Mouse (Mus musculus) liver, embryonic 13.5 days (tissue): ENCODE measurements around the gene Cnnm3. TPM values are rescaled to one million over a fixed set of nuclear protein-coding genes. Genes with fewer than 3 reads are reported as not detected.
"Not testable (repeated sequence)": the region's sequence is repeated elsewhere in the genome, so short reads cannot be mapped to it uniquely, and the experiment has no call there.

Experiments
- ATAC-seq: fragments of 200-750 bp; cut with Nextera tagmentation; 2 replicates; pipeline ENCODE4 v1.8.0; 2017; ENCODE audit warnings: low read depth, mild to moderate bottlenecking, moderate number of reproducible peaks, moderate library complexity
- DNase-seq: peaks from one replicate; pipeline ENCODE4 v3.0.0; 2022
- H3K27ac ChIP-seq: fragments of 300-500 bp; sonication (generic); 2 replicates; pipeline ENCODE4 v1.5.1; 2015; ENCODE audit warnings: moderate library complexity, mild to moderate bottlenecking, inconsistent platforms
- H3K27me3 ChIP-seq: fragments of 300-500 bp; sonication (generic); 2 replicates; pipeline ENCODE4 v1.6.1; 2015; ENCODE audit warnings: mild to moderate bottlenecking, inconsistent platforms
- H3K36me3 ChIP-seq: fragments of 300-500 bp; sonication (generic); 2 replicates; pipeline ENCODE4 v1.6.1; 2015; ENCODE audit warnings: mild to moderate bottlenecking, inconsistent platforms
- H3K4me1 ChIP-seq: fragments of 300-500 bp; sonication (generic); replicated peaks from 2 replicates; pipeline ENCODE4 v1.6.1; 2015; ENCODE audit warnings: inconsistent platforms
- H3K4me2 ChIP-seq: fragments of 300-500 bp; sonication (generic); 2 replicates; pipeline ENCODE4 v1.6.1; 2015; ENCODE audit warnings: inconsistent platforms, mild to moderate bottlenecking, moderate library complexity
- H3K4me3 ChIP-seq: fragments of 300-500 bp; sonication (generic); replicated peaks from 2 replicates; pipeline ENCODE4 v1.5.1; 2015; ENCODE audit warnings: mild to moderate bottlenecking, inconsistent platforms
- H3K9ac ChIP-seq: fragments of 300-500 bp; sonication (generic); 2 replicates; pipeline ENCODE4 v1.6.1; 2015; ENCODE audit warnings: mild to moderate bottlenecking, inconsistent platforms
- H3K9me3 ChIP-seq: fragments of 300-500 bp; sonication (generic); replicated peaks from 2 replicates; pipeline ENCODE4 v1.6.1; 2016; ENCODE audit warnings: inconsistent platforms
- WGBS: fragments of 180-500 bp; shearing (Covaris S2); methylation state at CpG from one replicate; pipeline ENCODE4 v1.1.7; 2015; ENCODE audit not compliant: insufficient replicate concordance; 5-methylcytosine and 5-hydroxymethylcytosine counted together
- polyA plus RNA-seq: library from polyadenylated mRNA; unstranded; fragments of >200 nt; fragmentation: Nextera tagmentation; extraction: Ambion mirVana; gene quantifications from 2 replicates; pipeline ENCODE4 v1.2.1, GENCODE M21; 2015

The Cnnm3 gene
- polyA plus RNA-seq, 1 experiment from 2014 or later, result 0.98 TPM

- not testable (repeated sequence) for DNase-seq, H3K9ac ChIP-seq, H3K4me2 ChIP-seq, ATAC-seq, H3K9me3 ChIP-seq, H3K27ac ChIP-seq, H3K4me3 ChIP-seq, H3K27me3 ChIP-seq
- 77% methylated on average over 9 of the region's 9 CpGs for WGBS
- Histone ChIP-seq H3K4me1 (peaks cover 13% of the 10 kb centered on the region; the same call in 1 of the 2 replicates), H3K36me3 (peaks cover 18% of the 10 kb centered on the region)
Measured at GRCm38 (mm10) chr1:36536783-36537182, 25.1 kb downstream of the Cnnm3 start, which contains the start of gene Ankrd23. Ankrd23 (minus strand) TSS chr1:36536883.

GRCm38 (mm10) chr1:36538727-36539126 lies 27.1 kb downstream of the Cnnm3 start:
- Histone ChIP-seq H3K27ac (peak overlapping the region; percentile 37; the same call in 1 of the 2 replicates), H3K9ac (no peak overlapping the region), H3K36me3 (peaks cover 25% of the 10 kb centered on the region), H3K4me1 (peaks cover 13% of the 10 kb centered on the region; the same call in 1 of the 2 replicates), H3K27me3 (no peaks in the 10 kb centered on the region), H3K4me3 (no peak overlapping the region), H3K9me3 (no peaks in the 10 kb centered on the region), H3K4me2 (no peak overlapping the region)
- DNase-seq, result no peak
- ATAC-seq, result no peak
- WGBS, result 81% methylated on average over 4 of the region's 4 CpGs

- Histone ChIP-seq H3K36me3 (peaks cover 25% of the 10 kb centered on the region), H3K27me3 (no peaks in the 10 kb centered on the region), H3K9me3 (no peaks in the 10 kb centered on the region), H3K4me1 (peaks cover 13% of the 10 kb centered on the region; the same call in 1 of the 2 replicates), H3K4me3 (no peak within 1 kb of the TSS), H3K27ac (peak within 1 kb of the TSS; percentile 37; the same call in 1 of the 2 replicates), H3K9ac (no peak within 1 kb of the TSS), H3K4me2 (no peak within 1 kb of the TSS)
- DNase-seq (no peak), ATAC-seq (peak; percentile 77)
- 75% methylated on average over 9 of the region's 9 CpGs for WGBS
Measured at GRCm38 (mm10) chr1:36539186-36539585, 27.5 kb downstream of the Cnnm3 start, which contains the start of gene Gm42417. Gm42417 (minus strand) TSS chr1:36539429.

- DNase-seq, result no peak
- no peak overlapping the region for H3K27ac ChIP-seq
- WGBS, result 79% methylated on average over 11 of the region's 11 CpGs
- H3K9me3 ChIP-seq, result no peaks in the 10 kb centered on the region
- H3K4me3 ChIP-seq, result no peak overlapping the region
- no peak for ATAC-seq
- no peaks in the 10 kb centered on the region for H3K27me3 ChIP-seq
- 0 out of 2 replicates have a peak, but pooled peaks cover 10% of the 10 kb centered on the region for H3K4me1 ChIP-seq
- peaks cover 25% of the 10 kb centered on the region for H3K36me3 ChIP-seq
- H3K9ac ChIP-seq, result no peak overlapping the region
- H3K4me2 ChIP-seq, result no peak overlapping the region
Measured at GRCm38 (mm10) chr1:36540132-36540531, 28.5 kb downstream of the Cnnm3 start.

GRCm38 (mm10) chr1:36540807-36541206 lies 29.1 kb downstream of the Cnnm3 start:
- Histone ChIP-seq H3K36me3 (peaks cover 25% of the 10 kb centered on the region), H3K4me2 (no peak overlapping the region), H3K27ac (no peak overlapping the region), H3K4me3 (no peak overlapping the region), H3K4me1 (peaks cover 15% of the 10 kb centered on the region), H3K9ac (no peak overlapping the region), H3K9me3 (no peaks in the 10 kb centered on the region), H3K27me3 (no peaks in the 10 kb centered on the region)
- 85% methylated on average over 12 of the region's 12 CpGs for WGBS
- DNase-seq (no peak), ATAC-seq (no peak)

GRCm38 (mm10) chr1:36541844-36542243 lies 30.2 kb downstream of the Cnnm3 start:
- Histone ChIP-seq H3K9me3 (no peaks in the 10 kb centered on the region), H3K4me1 (peaks cover 20% of the 10 kb centered on the region), H3K9ac (no peak overlapping the region), H3K27me3 (no peaks in the 10 kb centered on the region), H3K4me2 (no peak overlapping the region), H3K36me3 (peaks cover 25% of the 10 kb centered on the region), H3K4me3 (no peak overlapping the region), H3K27ac (no peak overlapping the region)
- 87% methylated on average over 16 of the region's 16 CpGs for WGBS
- DNase-seq (no peak), ATAC-seq (no peak)

GRCm38 (mm10) chr1:36542925-36543324 lies 31.3 kb downstream of the Cnnm3 start:
- H3K27me3 ChIP-seq, result no peaks in the 10 kb centered on the region
- no peak for ATAC-seq
- peaks cover 25% of the 10 kb centered on the region for H3K36me3 ChIP-seq

GRCm38 (mm10) chr1:36545382-36545781 lies 33.7 kb downstream of the Cnnm3 start:
- Histone ChIP-seq H3K36me3 (peaks cover 27% of the 10 kb centered on the region), H3K4me3 (no peak overlapping the region), H3K27ac (no peak overlapping the region), H3K27me3 (no peaks in the 10 kb centered on the region), H3K9ac (no peak overlapping the region), H3K9me3 (no peaks in the 10 kb centered on the region), H3K4me2 (peak overlapping the region; percentile 77), H3K4me1 (peaks cover 20% of the 10 kb centered on the region)
- no peak for ATAC-seq
- WGBS, result 43% methylated on average over 2 of the region's 2 CpGs
- no peak for DNase-seq

More at GRCm38 (mm10) chr1:36542925-36543324, 31.3 kb downstream of the Cnnm3 start:
- WGBS, result 88% methylated on average over 9 of the region's 9 CpGs
- no peaks in the 10 kb centered on the region for H3K9me3 ChIP-seq
- no peak for DNase-seq
- no peak overlapping the region for H3K9ac ChIP-seq
- H3K4me1 ChIP-seq, result peaks cover 25% of the 10 kb centered on the region
- no peak overlapping the region for H3K4me2 ChIP-seq
- H3K4me3 ChIP-seq, result no peak overlapping the region
- no peak overlapping the region for H3K27ac ChIP-seq

- H3K27ac ChIP-seq, result no peak overlapping the region
- 52% methylated on average over 19 of the region's 19 CpGs for WGBS
Measured at GRCm38 (mm10) chr1:36545845-36546600, 34.4 kb downstream of the Cnnm3 start.

GRCm38 (mm10) chr1:36546888-36547471 lies 35.3 kb downstream of the Cnnm3 start, which contains the start of gene Ankrd39:
Ankrd39 (minus strand) TSS chr1:36547445.
- Histone ChIP-seq H3K27ac (0 out of 2 replicates have a peak within 1 kb of the TSS, but pooled peaks have one; percentile 4), H3K4me3 (peak within 1 kb of the TSS; percentile 70), H3K36me3 (peaks cover 30% of the 10 kb centered on the region), H3K4me2 (peak within 1 kb of the TSS; percentile 77), H3K27me3 (no peaks in the 10 kb centered on the region), H3K4me1 (peaks cover 20% of the 10 kb centered on the region), H3K9me3 (no peaks in the 10 kb centered on the region), H3K9ac (peak within 1 kb of the TSS; percentile 74)
- peak; percentile 99 for ATAC-seq
- WGBS, result under 1% methylated on average over 43 of the region's 43 CpGs
- peak; percentile 95 for DNase-seq

More at GRCm38 (mm10) chr1:36545845-36546600, 34.4 kb downstream of the Cnnm3 start:
- peak overlapping the region; percentile 77 for H3K4me2 ChIP-seq
- DNase-seq (no peak), ATAC-seq (no peak)
- no peaks in the 10 kb centered on the region for H3K9me3 ChIP-seq
- peaks cover 20% of the 10 kb centered on the region for H3K4me1 ChIP-seq
- no peaks in the 10 kb centered on the region for H3K27me3 ChIP-seq
- H3K9ac ChIP-seq, result peak overlapping the region; percentile 74
- peak overlapping the region; percentile 70 for H3K4me3 ChIP-seq
- peaks cover 29% of the 10 kb centered on the region for H3K36me3 ChIP-seq

- Histone ChIP-seq H3K4me3 (no peak overlapping the region), H3K4me1 (peaks cover 20% of the 10 kb centered on the region), H3K4me2 (0 out of 2 replicates have a peak overlapping the region, but pooled peaks have one; percentile 77), H3K27ac (no peak overlapping the region), H3K9ac (no peak overlapping the region), H3K36me3 (peaks cover 26% of the 10 kb centered on the region), H3K27me3 (no peaks in the 10 kb centered on the region), H3K9me3 (no peaks in the 10 kb centered on the region)
- WGBS, result 60% methylated on average over 9 of the region's 9 CpGs
- no peak for DNase-seq
- ATAC-seq, result no peak
Measured at GRCm38 (mm10) chr1:36547981-36548598, 36.4 kb downstream of the Cnnm3 start.
